8 mouse cellular contexts compared by ENCODE assay signal in genomic region chr13:24830756-24831352, GRCm38 (mm10). TPM values are rescaled to one million over a fixed set of nuclear protein-coding genes. Genes with fewer than 3 reads are reported as not detected.
A peak's percentile ranks its signal among the peaks of the same experiment; 100 is the strongest.
DNase-seq lines count a peak whose midpoint lies in the region; ATAC-seq and TF ChIP-seq lines count a peak whose summit lies in the region.

No protein-coding gene starts in this region.

- no peak for ATAC-seq in forebrain, embryonic 16.5 days
- 0 out of 2 replicates have a peak, but pooled peaks have one; percentile 1 for ATAC-seq in neural tube, embryonic 15.5 days (ENCODE audit: low FRiP score)

- DNase-seq in kidney, adult 2 months, result peak; percentile 36
- DNase-seq in kidney, postnatal 10 days, result no peak
- DNase-seq in NIH3T3 (ENCODE audit: low read depth), result peak; percentile 19
- peak; percentile 59 for DNase-seq in liver, adult 2 months (ENCODE audit: extremely low read depth, low read depth, low spot score)
- DNase-seq in adrenal gland, postnatal 25 days, result no peak
- DNase-seq in layer of hippocampus, adult 9-11 months, result no peak

- H3K4me2 ChIP-seq in forebrain, embryonic 16.5 days (ENCODE audit: low read length), result peak overlapping the region; percentile 82
- peak overlapping the region; percentile 69 for H3K4me2 ChIP-seq in neural tube, embryonic 15.5 days

- peaks cover 13% of the 10 kb centered on the region; the same call in 1 of the 2 replicates for H3K79me2 ChIP-seq in liver, adult 2 months (ENCODE audit: control insufficient read depth, insufficient read depth, low read length)

- H3K27me3 ChIP-seq in kidney, adult 2 months (replicated peaks; ENCODE audit: control insufficient read depth, insufficient read depth, low read length), result no peaks in the 10 kb centered on the region
- H3K27me3 ChIP-seq in forebrain, embryonic 16.5 days (replicated peaks; ENCODE audit: control insufficient read depth, insufficient read depth, low read length), result no peaks in the 10 kb centered on the region
- no peaks in the 10 kb centered on the region for H3K27me3 ChIP-seq in liver, adult 2 months (ENCODE audit: control insufficient read depth, insufficient read depth, low read length)
- H3K27me3 ChIP-seq in neural tube, embryonic 15.5 days (replicated peaks), result no peaks in the 10 kb centered on the region

- peak overlapping the region; percentile 88 for H3K27ac ChIP-seq in kidney, adult 2 months (ENCODE audit: insufficient read depth, low read depth, low read length)
- peak overlapping the region; percentile 50 for H3K27ac ChIP-seq in forebrain, embryonic 16.5 days (ENCODE audit: low read length)
- H3K27ac ChIP-seq in liver, adult 2 months (replicated peaks; ENCODE audit: insufficient read depth, low read depth, low read length), result peak overlapping the region; percentile 70
- H3K27ac ChIP-seq in neural tube, embryonic 15.5 days (replicated peaks), result peak overlapping the region; percentile 72

- H3K4me3 ChIP-seq in kidney, adult 2 months (ENCODE audit: insufficient read depth, low read depth, low read length), result peak overlapping the region; percentile 71
- peak overlapping the region; percentile 65 for H3K4me3 ChIP-seq in forebrain, embryonic 16.5 days (replicated peaks; ENCODE audit: low read length)
- H3K4me3 ChIP-seq in liver, adult 2 months (ENCODE audit: insufficient read depth, low read depth, low read length), result peak overlapping the region; percentile 58
- peak overlapping the region; percentile 70 for H3K4me3 ChIP-seq in neural tube, embryonic 15.5 days (replicated peaks)

- peak overlapping the region; percentile 65 for H3K9ac ChIP-seq in forebrain, embryonic 16.5 days (replicated peaks; ENCODE audit: low read depth, low read length)
- peak overlapping the region; percentile 73 for H3K9ac ChIP-seq in liver, adult 2 months (ENCODE audit: low read depth, low read length)
- peak overlapping the region; percentile 60 for H3K9ac ChIP-seq in neural tube, embryonic 15.5 days (replicated peaks)

- under 1% methylated on average over 20 of the region's 20 CpGs for WGBS in kidney, adult 2 months
- 2% methylated on average over 20 of the region's 20 CpGs for WGBS in forebrain, embryonic 16.5 days
- under 1% methylated on average over 20 of the region's 20 CpGs for WGBS in liver, adult 2 months
- WGBS in neural tube, embryonic 15.5 days, result 2% methylated on average over 20 of the region's 20 CpGs

- TF ChIP-seq CTCF in kidney, adult 2 months (conservative IDR thresholded peaks at IDR 0.05; ENCODE audit: insufficient read depth, insufficient read length, low read depth, low read length), result no peak
- no peak for TF ChIP-seq CTCF in liver, adult 2 months (IDR thresholded peaks at IDR 0.05; ENCODE audit: low read depth, low read length)

- H3K36me3 ChIP-seq in kidney, adult 2 months (ENCODE audit: control insufficient read depth, insufficient read depth, low read length), result no peaks in the 10 kb centered on the region
- no peaks in the 10 kb centered on the region for H3K36me3 ChIP-seq in forebrain, embryonic 16.5 days (ENCODE audit: control insufficient read depth, insufficient read depth)
- H3K36me3 ChIP-seq in liver, adult 2 months (ENCODE audit: control insufficient read depth, insufficient read depth, low read length), result 0 out of 2 replicates have a peak, but pooled peaks cover 2% of the 10 kb centered on the region
- no peaks in the 10 kb centered on the region for H3K36me3 ChIP-seq in neural tube, embryonic 15.5 days

- no peak for TF ChIP-seq POLR2A in kidney, adult 2 months (IDR thresholded peaks at IDR 0.05; ENCODE audit: low read depth, low read length)
- TF ChIP-seq POLR2A in liver, adult 2 months (IDR thresholded peaks at IDR 0.05; ENCODE audit: extremely low read depth, insufficient read depth, low read length), result no peak

- H3K9me3 ChIP-seq in forebrain, embryonic 16.5 days (ENCODE audit: control insufficient read depth, low read length), result no peaks in the 10 kb centered on the region
- H3K9me3 ChIP-seq in neural tube, embryonic 15.5 days (replicated peaks), result no peaks in the 10 kb centered on the region

- H3K4me1 ChIP-seq in kidney, adult 2 months (ENCODE audit: control insufficient read depth, insufficient read depth, low read length), result peaks cover 19% of the 10 kb centered on the region
- H3K4me1 ChIP-seq in forebrain, embryonic 16.5 days (replicated peaks; ENCODE audit: control insufficient read depth, insufficient read depth, low read length), result peaks cover 22% of the 10 kb centered on the region
- peaks cover 16% of the 10 kb centered on the region for H3K4me1 ChIP-seq in liver, adult 2 months (ENCODE audit: control insufficient read depth, insufficient read depth, low read length)
- H3K4me1 ChIP-seq in neural tube, embryonic 15.5 days, result peaks cover 27% of the 10 kb centered on the region

RNA-seq across cellular contexts. Expression of gene Acot13, which starts 0.5 kb away (rescaled TPM):
- polyA plus RNA-seq in kidney, adult 2 months (2012; rRNA removed), result 259 and 286 TPM in 2 replicates
- polyA plus RNA-seq in forebrain, embryonic 16.5 days (2015; fragmentation: Nextera tagmentation; extraction: Ambion mirVana), result 53.3 and 55.8 TPM in 2 replicates
- total RNA-seq in liver, adult 2 months (2014; rRNA removed), result 95.8 and 97.7 TPM in 2 replicates
- 96.4 and 108 TPM in 2 replicates for polyA plus RNA-seq in liver, adult 2 months (2012; rRNA removed)
- polyA plus RNA-seq in neural tube, embryonic 15.5 days (2015; fragmentation: Nextera tagmentation; extraction: Ambion mirVana), result 56.1 and 63.4 TPM in 2 replicates
- 87.2 and 92.5 TPM in 2 replicates for total RNA-seq in adrenal gland, postnatal 25 days (2021)

RNA-seq across cellular contexts. Expression of gene Tdp2, which starts 0.6 kb away (rescaled TPM):
- 19.6 and 19.7 TPM in 2 replicates for polyA plus RNA-seq in kidney, adult 2 months (2012; rRNA removed)
- polyA plus RNA-seq in forebrain, embryonic 16.5 days (2015; fragmentation: Nextera tagmentation; extraction: Ambion mirVana), result 39.2 and 45.5 TPM in 2 replicates
- 28.9 and 29.4 TPM in 2 replicates for total RNA-seq in liver, adult 2 months (2014; rRNA removed)
- polyA plus RNA-seq in liver, adult 2 months (2012; rRNA removed), result 18.5 and 18.6 TPM in 2 replicates
- polyA plus RNA-seq in neural tube, embryonic 15.5 days (2015; fragmentation: Nextera tagmentation; extraction: Ambion mirVana), result 30.7 and 35.8 TPM in 2 replicates
- 30.2 and 32.5 TPM in 2 replicates for total RNA-seq in adrenal gland, postnatal 25 days (2021)

RNA-seq across cellular contexts. Expression of gene D130043K22Rik, which starts 14.1 kb away (rescaled TPM):
- polyA plus RNA-seq in kidney, adult 2 months (2012; rRNA removed), result 0.57 and 0.67 TPM in 2 replicates
- polyA plus RNA-seq in forebrain, embryonic 16.5 days (2015; fragmentation: Nextera tagmentation; extraction: Ambion mirVana), result 3.6 and 5.7 TPM in 2 replicates
- total RNA-seq in liver, adult 2 months (2014; rRNA removed), result 12.2 and 15.9 TPM in 2 replicates
- polyA plus RNA-seq in liver, adult 2 months (2012; rRNA removed), result 3.8 and 8.1 TPM in 2 replicates
- polyA plus RNA-seq in neural tube, embryonic 15.5 days (2015; fragmentation: Nextera tagmentation; extraction: Ambion mirVana), result 6.4 and 7.7 TPM in 2 replicates
- total RNA-seq in adrenal gland, postnatal 25 days (2021), result 0.52 and 0.76 TPM in 2 replicates

RNA-seq across cellular contexts. Expression of gene BC005537, which starts 29.4 kb away (rescaled TPM):
- 35.3 and 42.4 TPM in 2 replicates for polyA plus RNA-seq in kidney, adult 2 months (2012; rRNA removed)
- 26.8 and 30.9 TPM in 2 replicates for polyA plus RNA-seq in forebrain, embryonic 16.5 days (2015; fragmentation: Nextera tagmentation; extraction: Ambion mirVana)
- total RNA-seq in liver, adult 2 months (2014; rRNA removed), result 63.3 and 80.9 TPM in 2 replicates
- polyA plus RNA-seq in liver, adult 2 months (2012; rRNA removed), result 20.3 and 23.5 TPM in 2 replicates
- polyA plus RNA-seq in neural tube, embryonic 15.5 days (2015; fragmentation: Nextera tagmentation; extraction: Ambion mirVana), result 16.0 and 20.0 TPM in 2 replicates
- total RNA-seq in adrenal gland, postnatal 25 days (2021), result 204 and 221 TPM in 2 replicates

Comparison
In these comparisons a context has a peak if more than half of its experiments do, and no peak if none do; other contexts are left out.
1. DNase-seq: peak in kidney, adult 2 months (single experiment), NIH3T3 (single experiment) and liver, adult 2 months (single experiment); none in kidney, postnatal 10 days (single experiment), adrenal gland, postnatal 25 days (single experiment) and layer of hippocampus, adult 9-11 months (single experiment).
2. Peak in every context shown above with its lines, with median percentiles within 50 percentile points of each other: H3K27ac ChIP-seq, H3K4me3 ChIP-seq and H3K9ac ChIP-seq.